Mouse (Mus musculus): ENCODE results near the gene Spata4. TPM values are rescaled to one million over a fixed set of nuclear protein-coding genes. Genes with fewer than 3 reads are reported as not detected.
"Not testable (repeated sequence)": the region's sequence is repeated elsewhere in the genome, so short reads cannot be mapped to it uniquely, and the experiment has no call there.

Gene Spata4
- polyA plus RNA-seq, 1 experiment from 2014 or later = not detected

DNA sequence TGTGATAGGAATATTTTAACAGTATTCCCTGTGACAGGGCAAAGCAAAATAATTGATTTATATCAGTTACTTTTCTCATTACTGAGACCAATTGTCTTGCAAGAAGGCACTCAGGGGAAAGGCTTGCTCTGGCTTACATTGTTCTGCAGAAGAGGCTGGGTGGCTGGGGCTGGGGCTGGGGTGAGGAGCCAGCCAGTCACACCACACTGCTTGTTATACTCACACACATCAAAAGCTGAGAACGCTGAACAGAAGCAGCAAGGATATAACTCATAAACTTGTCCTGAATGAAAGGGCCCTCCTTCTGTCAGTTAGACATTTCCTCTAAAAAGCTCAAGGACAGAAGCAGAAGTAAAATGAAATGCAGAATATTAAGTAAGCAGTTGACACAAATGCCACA is 17.7 kb upstream of the Spata4 start:
- no peaks in the 10 kb centered on the region for H3K4me1 ChIP-seq (ENCODE audit: control insufficient read depth, insufficient read depth, low read length)
- H3K27me3 ChIP-seq (ENCODE audit: control insufficient read depth, insufficient read depth, low read length) = no peaks in the 10 kb centered on the region
- WGBS (ENCODE audit: insufficient replicate concordance) = 73% methylated on average over 1 of the region's 1 CpGs
- no peaks in the 10 kb centered on the region for H3K36me3 ChIP-seq (ENCODE audit: control insufficient read depth, insufficient read depth, low read length)
- no peak overlapping the region for H3K27ac ChIP-seq (ENCODE audit: low read depth, low read length)
- H3K4me3 ChIP-seq (ENCODE audit: low read depth, low read length) = no peak overlapping the region
- no peak for ATAC-seq (replicated peaks; ENCODE audit: insufficient number of reproducible peaks, low FRiP score, low TSS enrichment)
- no peak overlapping the region for H3K9ac ChIP-seq (ENCODE audit: low read depth, low read length)
- no peak overlapping the region for H3K4me2 ChIP-seq
- H3K9me3 ChIP-seq (replicated peaks; ENCODE audit: control insufficient read depth, low read length) = no peaks in the 10 kb centered on the region

DNA sequence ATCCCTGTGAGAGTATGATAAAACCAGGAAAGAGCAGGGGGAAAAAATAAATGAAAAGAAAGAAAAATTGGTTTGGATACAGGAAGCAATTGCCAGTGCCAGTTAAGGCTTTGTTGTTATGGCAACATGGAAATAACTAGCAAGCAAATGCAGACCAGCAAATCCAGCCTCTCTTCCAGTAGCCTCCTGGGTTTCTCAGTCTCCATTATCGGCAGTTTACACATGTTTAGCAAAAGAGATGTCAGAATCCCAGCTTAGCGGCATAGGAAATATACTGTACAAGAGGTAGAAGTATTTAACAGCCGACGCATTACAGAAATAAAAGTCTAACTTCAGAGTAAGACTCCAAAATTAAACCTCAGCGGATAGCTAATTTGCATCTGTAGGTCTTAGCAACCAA is 5.9 kb upstream of the Spata4 start:
- Histone ChIP-seq H3K9me3 (replicated peaks; ENCODE audit: control insufficient read depth, low read length) (no peaks in the 10 kb centered on the region), H3K9ac (ENCODE audit: low read depth, low read length) (no peak overlapping the region), H3K4me3 (ENCODE audit: low read depth, low read length) (no peak overlapping the region), H3K4me2 (no peak overlapping the region), H3K4me1 (ENCODE audit: control insufficient read depth, insufficient read depth, low read length) (no peaks in the 10 kb centered on the region), H3K36me3 (ENCODE audit: control insufficient read depth, insufficient read depth, low read length) (no peaks in the 10 kb centered on the region), H3K27ac (ENCODE audit: low read depth, low read length) (no peak overlapping the region), H3K27me3 (ENCODE audit: control insufficient read depth, insufficient read depth, low read length) (no peaks in the 10 kb centered on the region)
- WGBS (ENCODE audit: insufficient replicate concordance) = 81% methylated on average over 5 of the region's 5 CpGs
- ATAC-seq (replicated peaks; ENCODE audit: insufficient number of reproducible peaks, low FRiP score, low TSS enrichment) = no peak

- ATAC-seq (replicated peaks; ENCODE audit: insufficient number of reproducible peaks, low FRiP score, low TSS enrichment) = no peak
- 75% methylated on average over 2 of the region's 2 CpGs for WGBS (ENCODE audit: insufficient replicate concordance)
- no peak overlapping the region for H3K4me2 ChIP-seq
- no peaks in the 10 kb centered on the region for H3K9me3 ChIP-seq (replicated peaks; ENCODE audit: control insufficient read depth, low read length)
- H3K36me3 ChIP-seq (ENCODE audit: control insufficient read depth, insufficient read depth, low read length) = no peaks in the 10 kb centered on the region
- H3K4me1 ChIP-seq (ENCODE audit: control insufficient read depth, insufficient read depth, low read length) = no peaks in the 10 kb centered on the region
- no peaks in the 10 kb centered on the region for H3K27me3 ChIP-seq (ENCODE audit: control insufficient read depth, insufficient read depth, low read length)
- no peak overlapping the region for H3K9ac ChIP-seq (ENCODE audit: low read depth, low read length)
- H3K27ac ChIP-seq (ENCODE audit: low read depth, low read length) = no peak overlapping the region
- no peak overlapping the region for H3K4me3 ChIP-seq (ENCODE audit: low read depth, low read length)
Measured at GRCm38 (mm10) chr8:54596051-54596450, 4.5 kb upstream of the Spata4 start.

DNA sequence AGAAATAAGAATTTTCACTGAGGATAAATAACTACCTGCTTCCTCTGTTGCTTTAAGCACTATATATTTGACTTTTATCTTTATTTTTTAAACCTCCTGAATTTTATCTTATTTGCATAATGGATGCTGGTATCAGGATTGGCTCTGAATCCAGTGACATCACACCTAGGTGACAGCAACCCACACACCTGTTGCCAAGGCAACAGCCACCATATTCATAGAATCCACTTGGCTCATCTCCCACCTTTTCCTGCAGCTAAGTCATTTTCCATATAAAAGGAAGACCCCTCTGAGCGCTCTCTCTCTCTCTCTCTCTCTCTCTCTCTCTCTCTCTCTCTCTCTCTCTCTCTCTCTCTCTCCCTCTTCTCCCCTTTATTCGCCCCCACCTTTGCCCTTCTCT is 3.6 kb upstream of the Spata4 start:
- 93% methylated on average over 2 of the region's 2 CpGs for WGBS (ENCODE audit: insufficient replicate concordance)
- Histone ChIP-seq H3K4me2 (no peak overlapping the region), H3K9ac (ENCODE audit: low read depth, low read length) (no peak overlapping the region), H3K27me3 (ENCODE audit: control insufficient read depth, insufficient read depth, low read length) (no peaks in the 10 kb centered on the region), H3K4me3 (ENCODE audit: low read depth, low read length) (no peak overlapping the region), H3K27ac (ENCODE audit: low read depth, low read length) (no peak overlapping the region), H3K9me3 (replicated peaks; ENCODE audit: control insufficient read depth, low read length) (no peaks in the 10 kb centered on the region), H3K4me1 (ENCODE audit: control insufficient read depth, insufficient read depth, low read length) (no peaks in the 10 kb centered on the region), H3K36me3 (ENCODE audit: control insufficient read depth, insufficient read depth, low read length) (no peaks in the 10 kb centered on the region)
- no peak for ATAC-seq (replicated peaks; ENCODE audit: insufficient number of reproducible peaks, low FRiP score, low TSS enrichment)

DNA sequence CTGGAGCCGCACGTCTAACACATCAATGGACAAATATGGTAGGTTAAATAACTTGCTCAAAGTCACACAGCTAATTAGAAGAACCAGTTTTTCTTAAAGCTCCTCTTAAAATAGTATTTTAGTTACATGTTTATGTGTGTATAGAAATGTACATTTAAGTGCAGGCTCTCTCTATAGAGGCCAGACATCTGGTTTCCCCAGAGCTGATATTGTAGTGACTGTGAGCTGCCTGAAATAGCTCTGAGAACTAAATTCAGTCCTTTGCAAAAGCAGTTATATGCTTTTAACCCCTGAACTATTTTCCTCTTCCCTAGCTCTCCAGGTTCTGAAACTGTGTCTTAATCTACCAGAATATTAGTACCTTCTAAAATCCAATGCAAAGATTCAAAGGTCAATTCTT is 3.2 kb upstream of the Spata4 start:
- Histone ChIP-seq H3K36me3 (ENCODE audit: control insufficient read depth, insufficient read depth, low read length) (no peaks in the 10 kb centered on the region), H3K4me3 (ENCODE audit: low read depth, low read length) (no peak overlapping the region), H3K4me1 (ENCODE audit: control insufficient read depth, insufficient read depth, low read length) (no peaks in the 10 kb centered on the region), H3K27me3 (ENCODE audit: control insufficient read depth, insufficient read depth, low read length) (no peaks in the 10 kb centered on the region), H3K9ac (ENCODE audit: low read depth, low read length) (no peak overlapping the region), H3K4me2 (no peak overlapping the region), H3K9me3 (replicated peaks; ENCODE audit: control insufficient read depth, low read length) (no peaks in the 10 kb centered on the region), H3K27ac (ENCODE audit: low read depth, low read length) (no peak overlapping the region)
- WGBS (ENCODE audit: insufficient replicate concordance) = 87% methylated on average over 2 of the region's 2 CpGs
- ATAC-seq (replicated peaks; ENCODE audit: insufficient number of reproducible peaks, low FRiP score, low TSS enrichment) = no peak

DNA sequence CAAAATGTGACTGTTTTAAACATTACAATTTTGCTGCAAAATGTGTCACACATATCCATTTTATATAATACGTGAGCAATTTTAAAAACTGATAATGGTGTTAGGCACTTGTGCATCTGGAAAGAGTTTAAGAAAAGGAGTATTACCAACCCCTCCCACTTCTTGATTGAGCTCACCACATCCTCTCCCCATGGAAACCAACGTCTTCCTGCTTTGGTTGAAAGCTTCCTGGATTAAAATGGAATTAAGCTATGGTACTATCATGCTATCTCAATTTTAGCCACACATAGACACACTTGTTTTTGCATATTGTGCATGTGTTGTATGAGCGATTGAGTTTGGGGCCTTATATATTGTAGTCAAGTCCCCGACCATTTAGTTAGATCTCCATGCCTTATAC is 2.9 kb downstream of the Spata4 start:
- Histone ChIP-seq H3K27ac (ENCODE audit: low read depth, low read length) (no peak overlapping the region), H3K27me3 (ENCODE audit: control insufficient read depth, insufficient read depth, low read length) (no peaks in the 10 kb centered on the region), H3K4me2 (no peak overlapping the region), H3K4me3 (ENCODE audit: low read depth, low read length) (no peak overlapping the region), H3K9me3 (replicated peaks; ENCODE audit: control insufficient read depth, low read length) (no peaks in the 10 kb centered on the region), H3K4me1 (ENCODE audit: control insufficient read depth, insufficient read depth, low read length) (no peaks in the 10 kb centered on the region), H3K36me3 (ENCODE audit: control insufficient read depth, insufficient read depth, low read length) (no peaks in the 10 kb centered on the region), H3K9ac (ENCODE audit: low read depth, low read length) (no peak overlapping the region)
- 73% methylated on average over 4 of the region's 4 CpGs for WGBS (ENCODE audit: insufficient replicate concordance)
- ATAC-seq (replicated peaks; ENCODE audit: insufficient number of reproducible peaks, low FRiP score, low TSS enrichment) = no peak

DNA sequence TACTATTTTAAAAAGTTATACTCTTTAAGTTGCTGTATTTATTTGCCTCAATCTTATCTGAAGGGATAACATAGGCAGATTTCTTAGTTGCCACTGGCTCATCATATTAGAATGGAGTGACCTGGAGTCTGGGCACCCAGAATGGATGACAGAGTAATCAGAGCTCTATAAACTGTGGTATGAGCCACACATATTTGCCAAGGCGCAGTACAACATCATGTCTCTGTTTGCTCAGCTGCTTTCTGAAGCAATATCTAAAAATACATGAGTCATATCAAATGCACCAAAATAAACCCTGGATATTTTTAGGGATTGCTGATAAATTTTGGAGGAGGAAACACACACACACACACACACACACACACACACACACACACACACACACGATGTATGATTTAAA is 8.8 kb downstream of the Spata4 start:
- no peak overlapping the region for H3K9ac ChIP-seq (ENCODE audit: low read depth, low read length)
- ATAC-seq (replicated peaks; ENCODE audit: insufficient number of reproducible peaks, low FRiP score, low TSS enrichment) = no peak; the same call in 1 of the 2 replicates
- H3K9me3 ChIP-seq (replicated peaks; ENCODE audit: control insufficient read depth, low read length) = no peaks in the 10 kb centered on the region
- 52% methylated on average over 2 of the region's 2 CpGs for WGBS (ENCODE audit: insufficient replicate concordance)
- H3K4me1 ChIP-seq (ENCODE audit: control insufficient read depth, insufficient read depth, low read length) = no peaks in the 10 kb centered on the region
- H3K4me2 ChIP-seq = no peak overlapping the region
- H3K27ac ChIP-seq (ENCODE audit: low read depth, low read length) = no peak overlapping the region
- H3K27me3 ChIP-seq (ENCODE audit: control insufficient read depth, insufficient read depth, low read length) = no peaks in the 10 kb centered on the region
- H3K4me3 ChIP-seq (ENCODE audit: low read depth, low read length) = no peak overlapping the region
- no peaks in the 10 kb centered on the region for H3K36me3 ChIP-seq (ENCODE audit: control insufficient read depth, insufficient read depth, low read length)

- no peak overlapping the region for H3K4me2 ChIP-seq
- ATAC-seq (replicated peaks; ENCODE audit: insufficient number of reproducible peaks, low FRiP score, low TSS enrichment) = no peak
- H3K4me1 ChIP-seq (ENCODE audit: control insufficient read depth, insufficient read depth, low read length) = no peaks in the 10 kb centered on the region
- no peaks in the 10 kb centered on the region for H3K27me3 ChIP-seq (ENCODE audit: control insufficient read depth, insufficient read depth, low read length)
- 66% methylated on average over 4 of the region's 4 CpGs for WGBS (ENCODE audit: insufficient replicate concordance)
- H3K27ac ChIP-seq (ENCODE audit: low read depth, low read length) = no peak overlapping the region
- H3K9ac ChIP-seq (ENCODE audit: low read depth, low read length) = no peak overlapping the region
- no peaks in the 10 kb centered on the region for H3K9me3 ChIP-seq (replicated peaks; ENCODE audit: control insufficient read depth, low read length)
- H3K4me3 ChIP-seq (ENCODE audit: low read depth, low read length) = no peak overlapping the region
- no peaks in the 10 kb centered on the region for H3K36me3 ChIP-seq (ENCODE audit: control insufficient read depth, insufficient read depth, low read length)
Measured at GRCm38 (mm10) chr8:54610238-54610637, 9.7 kb downstream of the Spata4 start.

DNA sequence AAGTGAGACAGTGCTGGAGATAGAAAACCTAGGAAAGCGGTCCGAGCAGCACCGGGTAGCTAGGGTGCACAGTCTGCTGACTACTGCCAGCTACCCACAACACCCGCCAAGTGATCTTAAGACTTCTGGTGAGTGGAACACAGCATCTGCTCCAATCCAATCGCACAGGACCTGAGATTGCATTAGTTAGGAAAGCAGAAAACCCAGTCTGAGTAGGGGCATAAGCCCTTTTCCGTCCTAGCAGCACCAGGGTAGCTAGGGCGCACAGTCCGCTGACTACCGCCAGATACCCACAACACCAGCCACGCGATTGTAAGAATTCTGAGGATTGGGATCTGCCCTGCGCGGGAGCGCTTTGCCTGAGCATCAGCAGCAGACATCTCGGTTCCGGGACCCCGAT is 16.1 kb downstream of the Spata4 start:
- H3K27ac ChIP-seq (ENCODE audit: low read depth, low read length); H3K4me1 ChIP-seq (ENCODE audit: control insufficient read depth, insufficient read depth, low read length); H3K36me3 ChIP-seq (ENCODE audit: control insufficient read depth, insufficient read depth, low read length); H3K9me3 ChIP-seq (replicated peaks; ENCODE audit: control insufficient read depth, low read length); H3K27me3 ChIP-seq (ENCODE audit: control insufficient read depth, insufficient read depth, low read length); H3K9ac ChIP-seq (ENCODE audit: low read depth, low read length); H3K4me2 ChIP-seq; ATAC-seq (replicated peaks; ENCODE audit: insufficient number of reproducible peaks, low FRiP score, low TSS enrichment); H3K4me3 ChIP-seq (ENCODE audit: low read depth, low read length): not testable (repeated sequence)
- WGBS (ENCODE audit: insufficient replicate concordance) = 67% methylated on average over 17 of the region's 17 CpGs

Data from heart, embryonic 11.5 days (tissue).